Mouse (Mus musculus) ovary, adult 2 months (tissue): ENCODE data around the gene Ankzf1. TPM values are rescaled to one million over a fixed set of nuclear protein-coding genes. Genes with fewer than 3 reads are reported as not detected.

ENCODE experiments used
- polyA plus RNA-seq: library from polyadenylated mRNA; depleted of rRNA; stranded (reverse); fragments of >200 nt; gene quantifications from 2 replicates; pipeline ENCODE4 v1.2.3, GENCODE M21; 2012; rRNA removed

Gene Ankzf1
- polyA plus RNA-seq, result 19.0 and 20.5 TPM in 2 replicates

DNA sequence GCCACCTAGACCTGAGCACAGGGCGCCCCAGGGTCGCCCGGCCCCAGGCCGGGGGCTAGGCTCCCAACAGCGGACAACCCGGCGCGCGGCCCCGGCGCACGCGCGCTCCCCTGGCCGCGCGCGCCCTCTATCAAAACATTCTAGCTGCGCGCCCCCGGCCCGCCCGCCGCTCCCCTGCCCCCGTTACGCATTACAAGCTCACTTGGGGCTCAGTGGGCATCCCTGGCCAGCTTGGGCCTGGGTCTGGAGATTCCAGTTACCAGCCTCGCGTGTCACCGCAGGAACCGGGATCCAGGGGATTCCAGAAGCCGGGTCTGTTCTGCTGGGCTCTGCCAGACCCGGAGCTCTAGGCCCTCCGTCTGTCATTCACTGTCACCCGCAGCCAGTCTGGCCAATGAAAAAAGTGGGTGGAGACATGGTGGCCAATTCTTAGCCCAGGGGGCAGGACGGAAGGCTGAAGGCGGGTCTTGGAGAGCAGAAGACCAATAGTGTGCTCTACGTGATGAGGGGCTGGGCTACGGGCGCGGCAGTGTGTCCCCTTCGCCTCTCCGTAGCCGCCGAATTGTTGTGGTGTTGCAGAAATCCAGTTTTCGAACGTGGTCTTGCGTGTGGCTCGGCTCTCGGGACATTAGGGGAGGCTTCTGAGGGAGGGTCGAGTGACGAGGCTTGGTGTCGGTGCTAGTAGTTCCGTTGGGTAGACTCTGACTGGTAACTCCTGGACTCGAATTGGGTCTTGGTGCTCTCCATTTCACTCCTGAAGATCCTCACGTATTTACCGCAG is at the start of gene Ankzf1, which contains the start of gene Atg9a:
TSS of gene Ankzf1 (plus strand) at position 530 of the 781 bp plus-strand sequence.
TSS of gene Atg9a (minus strand) at position 575 of the 781 bp plus-strand sequence.

DNA sequence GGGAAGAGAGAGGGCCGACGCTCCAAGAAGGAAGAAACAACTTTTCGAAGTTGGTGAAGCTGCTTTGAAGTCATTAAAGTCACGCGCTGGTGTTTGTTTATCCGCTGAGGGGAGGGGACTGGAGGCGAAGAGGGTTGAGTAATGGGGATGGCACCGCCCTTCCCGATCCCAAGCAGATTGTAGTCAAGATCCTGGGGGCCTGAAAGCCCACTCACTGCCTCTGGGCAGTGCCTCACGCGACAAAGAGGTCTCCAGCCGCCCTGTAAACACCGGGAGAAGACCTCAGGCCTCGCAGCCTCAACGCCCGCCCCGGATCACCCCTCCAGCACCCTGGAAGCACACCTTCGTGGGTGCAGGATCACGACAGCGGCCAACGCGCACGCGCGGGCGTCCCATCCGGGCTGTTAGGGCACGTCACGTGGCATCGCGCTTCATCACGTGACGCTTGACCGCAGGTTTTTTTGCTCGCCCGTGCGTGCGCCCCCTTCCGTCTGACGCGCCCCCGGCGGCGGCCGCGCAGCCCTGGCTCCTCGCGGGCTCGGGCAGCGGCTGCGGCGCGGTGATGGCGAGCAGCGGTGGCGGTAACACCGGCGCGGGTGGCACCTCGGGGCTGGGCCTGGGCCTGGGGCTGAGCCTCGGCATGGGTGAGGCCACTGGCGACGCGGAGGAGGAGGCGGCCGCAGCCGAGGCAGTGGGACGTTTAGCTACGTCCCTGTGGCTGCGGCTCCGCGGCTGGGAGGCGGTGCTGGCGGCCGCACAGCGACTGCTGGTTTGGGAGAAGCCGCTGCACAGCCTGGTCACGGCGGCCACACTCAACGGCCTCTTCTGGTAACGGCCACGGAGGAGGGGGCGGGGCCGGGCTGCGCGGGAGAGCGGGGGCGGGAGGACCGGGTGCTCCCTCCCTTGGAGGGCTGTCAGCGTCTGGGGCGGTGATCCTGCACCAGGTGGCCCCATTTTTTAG is 49.4 kb upstream of the Ankzf1 start, which contains the start of the genes Cnppd1 and Retreg2:
TSS of gene Cnppd1 (minus strand) at position 411 of the 961 bp plus-strand sequence.
TSS of gene Retreg2 (plus strand) at position 478 of the 961 bp plus-strand sequence.

DNA sequence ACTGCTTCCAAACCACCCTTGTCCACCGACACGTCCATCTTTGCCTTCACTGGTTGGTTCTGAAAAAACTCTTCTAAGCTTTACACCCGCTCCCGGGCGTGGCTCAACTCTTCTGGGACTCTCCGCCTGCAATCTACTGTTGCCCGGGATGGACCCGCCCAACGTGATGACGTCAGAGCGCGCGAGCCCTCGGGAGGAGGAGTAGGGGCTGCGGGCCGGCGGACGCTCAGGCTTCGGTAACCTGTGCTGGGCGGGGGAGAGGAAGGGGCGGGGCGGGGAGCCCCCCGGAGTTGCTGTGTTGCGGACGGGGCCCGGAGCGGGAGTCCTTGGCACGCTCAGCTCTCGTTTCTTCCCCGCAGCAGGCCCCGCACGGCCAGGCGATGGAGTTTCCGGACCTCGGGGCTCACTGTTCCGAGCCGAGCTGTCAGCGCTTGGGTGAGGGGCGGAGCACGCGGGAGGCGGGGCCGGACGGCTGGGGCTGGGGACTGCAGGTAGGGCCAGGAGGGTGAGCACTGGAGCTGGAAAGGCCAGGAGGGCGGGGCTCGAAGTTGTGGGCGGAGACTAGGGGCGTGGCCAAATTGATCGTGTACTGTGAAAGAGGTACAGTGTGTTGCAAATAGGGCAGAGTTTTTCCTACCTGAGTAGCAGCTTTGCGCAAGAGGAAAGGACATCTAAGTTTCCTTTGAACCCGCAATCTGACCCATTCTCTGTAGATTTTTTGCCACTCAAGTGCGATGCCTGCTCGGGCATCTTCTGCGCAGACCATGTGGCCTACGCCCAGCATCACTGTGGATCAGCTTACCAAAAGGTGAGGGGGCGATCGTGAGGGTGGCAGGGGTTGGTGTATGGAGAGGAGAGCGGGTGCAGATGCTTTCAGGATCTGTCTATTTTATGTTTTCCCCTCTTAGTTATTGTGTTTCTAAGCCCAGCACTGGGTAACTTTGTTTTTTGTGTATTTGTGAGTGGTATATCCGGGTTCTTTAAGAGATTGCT is 23.2 kb upstream of the Ankzf1 start, which contains the start of gene Zfand2b:
TSS of gene Zfand2b (plus strand) at position 175 of the 993 bp plus-strand sequence.

GRCm38 (mm10) chr1:75180105-75180590 is 11.8 kb upstream of the Ankzf1 start, which contains the start of gene Abcb6:
TSS of gene Abcb6 (minus strand) at chr1:75180392.

GRCm38 (mm10) chr1:75210136-75211087 is 18.5 kb downstream of the Ankzf1 start, which contains the start of the genes Glb1l and Stk16:
TSS of gene Glb1l (minus strand) at chr1:75210813.
TSS of gene Stk16 (plus strand) at chr1:75210838.

DNA sequence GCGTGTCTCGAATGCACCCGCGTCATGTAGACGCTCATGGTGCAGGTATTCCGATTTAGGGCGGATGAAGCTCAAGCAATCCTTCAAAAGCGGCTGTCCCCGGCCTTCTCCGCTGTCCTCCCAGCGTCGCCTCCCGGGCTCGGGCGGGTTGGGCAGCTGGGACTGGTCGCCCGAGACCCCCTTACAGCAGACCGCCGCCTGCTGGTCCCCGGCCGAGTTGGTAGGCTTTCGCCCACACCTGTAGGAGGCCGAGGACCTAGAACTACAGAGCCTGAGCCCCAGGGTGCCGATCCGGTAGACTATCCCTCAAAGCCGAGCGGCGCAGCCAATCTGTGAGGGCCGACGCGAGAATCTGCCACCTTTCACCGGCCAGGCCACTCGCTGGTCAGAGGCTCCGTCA is 27.6 kb downstream of the Ankzf1 start, which contains the start of gene Tuba4a:
TSS of gene Tuba4a (minus strand) at position 335 of the 400 bp plus-strand sequence.

GRCm38 (mm10) chr1:75231664-75232152 is 39.8 kb downstream of the Ankzf1 start, which contains the start of gene A630095N17Rik:
TSS of gene A630095N17Rik (minus strand) at chr1:75232102.

GRCm38 (mm10) chr1:75236117-75237050 is 44.4 kb downstream of the Ankzf1 start, which contains the start of gene Dnajb2:
TSS of gene Dnajb2 (plus strand) at chr1:75236406.

Other genes with a start within 250 kb of the Ankzf1 start
- 154 and 177 TPM in 2 replicates for gene Ihh, start 240.5 kb upstream of the Ankzf1 start, polyA plus RNA-seq
- 2.1 and 3.5 TPM in 2 replicates for gene Nhej1, start 67.0 kb upstream of the Ankzf1 start, polyA plus RNA-seq
- 3.9 and 5.1 TPM in 2 replicates for gene Slc23a3, start 58.3 kb upstream of the Ankzf1 start, polyA plus RNA-seq
- gene Cnppd1, start 49.4 kb upstream of the Ankzf1 start, polyA plus RNA-seq, result 64.3 and 75.8 TPM in 2 replicates
- 186 and 202 TPM in 2 replicates for gene Retreg2, start 49.4 kb upstream of the Ankzf1 start, polyA plus RNA-seq
- gene Zfand2b, start 23.5 kb upstream of the Ankzf1 start, polyA plus RNA-seq, result 66.6 and 67.1 TPM in 2 replicates
- 30.3 and 33.2 TPM in 2 replicates for gene Abcb6, start 11.8 kb upstream of the Ankzf1 start, polyA plus RNA-seq
- 71.9 and 76.6 TPM in 2 replicates for gene Atg9a, start within 50 bp of the Ankzf1 start, polyA plus RNA-seq
- gene Glb1l, start 18.7 kb downstream of the Ankzf1 start, polyA plus RNA-seq, result 14.4 and 16.6 TPM in 2 replicates
- gene Stk16, start 18.7 kb downstream of the Ankzf1 start, polyA plus RNA-seq, result 151 and 159 TPM in 2 replicates
- gene Tuba4a, start 27.7 kb downstream of the Ankzf1 start, polyA plus RNA-seq, result 13.2 and 18.2 TPM in 2 replicates
- gene A630095N17Rik, start 40.0 kb downstream of the Ankzf1 start, polyA plus RNA-seq, result not detected in 2 replicates
- 65.5 and 66.2 TPM in 2 replicates for gene Dnajb2, start 44.3 kb downstream of the Ankzf1 start, polyA plus RNA-seq
- gene Ptprn, start 72.4 kb downstream of the Ankzf1 start, polyA plus RNA-seq, result 4.9 and 5.2 TPM in 2 replicates
- gene Resp18, start 86.3 kb downstream of the Ankzf1 start, polyA plus RNA-seq, result not detected in 2 replicates
- gene Dnpep, start 125.8 kb downstream of the Ankzf1 start, polyA plus RNA-seq, result 237 and 252 TPM in 2 replicates
- 181 and 202 TPM in 2 replicates for gene Des, start 168.2 kb downstream of the Ankzf1 start, polyA plus RNA-seq
- gene Speg, start 183.1 kb downstream of the Ankzf1 start, polyA plus RNA-seq, result 97.8 and 125 TPM in 2 replicates
- 156 and 167 TPM in 2 replicates for gene Gmppa, start 243.8 kb downstream of the Ankzf1 start, polyA plus RNA-seq